Mouse (Mus musculus): Measurements from ENCODE around the gene Phc2.

DNA sequence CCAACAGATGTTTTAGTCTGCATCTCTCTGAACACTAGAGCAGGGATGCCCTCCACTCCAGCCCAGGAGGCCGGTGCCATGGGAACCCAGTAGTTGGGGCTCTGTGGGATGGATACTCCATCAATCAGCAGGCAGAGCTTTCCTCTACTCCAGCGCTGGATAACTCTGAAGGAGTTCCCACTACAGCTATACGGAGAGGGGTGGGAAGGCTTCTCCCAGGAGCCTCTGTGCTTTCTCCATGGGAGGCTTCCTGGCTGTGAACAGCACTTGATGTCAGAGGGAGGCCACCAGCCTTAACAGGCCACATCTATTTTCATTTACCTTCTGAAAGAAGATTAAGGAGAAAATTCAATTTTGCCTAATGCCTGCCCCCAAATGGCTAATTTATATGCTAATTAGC is 29.2 kb downstream of the Phc2 start:
- no peak for TF ChIP-seq GATA1 (IDR thresholded peaks at IDR 0.05; ENCODE audit: borderline replicate concordance, low read length)
- no peak for TF ChIP-seq FLI1 (IDR thresholded peaks at IDR 0.05; ENCODE audit: low read length)

All from megakaryocyte, embryonic 14.5 days (primary cell).